Mouse (Mus musculus) testis, adult 2 months (tissue): ENCODE data around the gene Ankrd39.

ENCODE experiments used
- CTCF ChIP-seq: fragments of 200-500 bp; IDR thresholded peaks from 2 replicates; pipeline ENCODE4 v1.5.1; 2012; ENCODE audit warnings: low read depth, mild to moderate bottlenecking, inconsistent platforms, low read length, moderate library complexity; ENCODE audit not compliant: control insufficient read depth, insufficient read depth, insufficient replicate concordance
- POLR2A ChIP-seq: fragments of 200-500 bp; IDR thresholded peaks from 2 replicates; pipeline ENCODE4 v1.6.1; 2012; ENCODE audit warnings: low read depth, mild to moderate bottlenecking, inconsistent platforms, low read length, moderate library complexity; ENCODE audit not compliant: control insufficient read depth

DNA sequence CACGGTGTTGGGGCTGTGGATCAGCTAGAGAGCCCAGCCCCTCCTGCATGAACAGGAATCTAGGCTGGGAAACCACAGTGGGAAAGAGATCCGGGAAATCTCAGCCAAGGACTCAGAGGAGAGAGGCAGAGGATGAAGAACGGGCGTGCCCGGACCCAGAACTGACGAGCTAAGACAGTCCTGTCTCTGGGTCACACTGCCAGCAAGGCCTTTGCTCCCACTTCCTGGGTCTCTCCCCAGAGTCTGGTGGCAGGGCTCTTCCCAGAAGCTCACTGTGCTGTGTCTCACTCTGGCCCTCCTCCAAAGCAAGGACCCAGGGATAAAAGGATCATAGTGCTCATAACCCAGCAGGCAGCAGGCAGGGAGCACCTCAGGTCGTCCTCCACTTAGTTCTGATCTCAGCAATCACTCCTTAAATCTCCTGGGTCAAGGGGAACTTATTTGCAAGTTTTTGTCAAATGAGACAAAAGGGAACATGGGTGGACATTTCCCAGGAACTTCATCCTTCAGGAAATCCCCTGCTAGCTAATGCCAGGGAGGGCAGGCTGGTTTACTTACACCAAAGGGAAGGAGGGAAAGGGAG, 22.5 kb upstream of the Ankrd39 start:
- TF ChIP-seq CTCF: no peak
- TF ChIP-seq POLR2A: no peak
